In the genomic region with DNA sequence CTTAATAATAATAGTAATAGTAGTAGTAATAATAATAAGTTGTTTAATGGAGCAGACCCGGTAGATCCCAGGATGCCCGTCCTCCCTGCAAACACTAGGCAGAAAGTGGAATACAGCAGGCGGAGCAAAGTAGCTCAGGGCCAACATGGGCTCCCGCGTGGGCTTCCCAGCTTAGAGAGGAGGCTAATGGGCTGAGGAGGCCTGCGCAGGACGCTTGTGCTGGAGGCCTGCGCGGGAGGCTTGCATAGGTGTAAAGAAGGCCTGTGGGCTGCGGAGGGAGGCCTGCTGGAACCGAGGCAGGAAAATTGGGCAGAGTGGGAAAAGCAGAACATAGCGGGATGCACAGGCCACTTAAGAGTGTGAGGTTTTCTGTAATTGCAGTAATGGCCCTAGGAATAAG, we compare ENCODE assay signal across 27 mouse cellular contexts.
DNase-seq lines count a peak whose midpoint lies in the region; ATAC-seq and TF ChIP-seq lines count a peak whose summit lies in the region.
"Had no signal": no experiment of that assay in that cellular context is flagged by ENCODE, and none has a peak within 500 bp of the region (broad histone marks: within the 10 kb centered on the region; RNA-seq: fewer than 3 reads in every experiment).

No protein-coding gene starts in this region.

- intact Hi-C loops in heart, postnatal 25 days (cut with DNase I): no loop called here

- no peaks in the 10 kb centered on the region for H3K36me3 ChIP-seq in embryonic facial prominence, embryonic 10.5 days (replicated peaks)
- H3K36me3 ChIP-seq in limb, embryonic 11.5 days (ENCODE audit: control insufficient read depth, insufficient read depth, low read length): no peaks in the 10 kb centered on the region
- H3K36me3 ChIP-seq in limb, embryonic 15.5 days: no peaks in the 10 kb centered on the region
- no peaks in the 10 kb centered on the region for H3K36me3 ChIP-seq in kidney, adult 2 months (ENCODE audit: control insufficient read depth, insufficient read depth, low read length)
- H3K36me3 ChIP-seq: embryonic facial prominence, embryonic 15.5 days; forebrain, embryonic 10.5 days; heart, embryonic 15.5 days had no signal

- H3K27ac ChIP-seq in embryonic facial prominence, embryonic 10.5 days (replicated peaks): peak overlapping the region; percentile 61
- H3K27ac ChIP-seq in limb, embryonic 11.5 days (replicated peaks; ENCODE audit: low read depth, low read length): 0 out of 2 replicates have a peak overlapping the region, but pooled peaks have one; percentile 15
- H3K27ac ChIP-seq in limb, embryonic 15.5 days: peak overlapping the region; percentile 79
- no peak overlapping the region for H3K27ac ChIP-seq in kidney, adult 2 months (ENCODE audit: insufficient read depth, low read depth, low read length)
- H3K27ac ChIP-seq: embryonic facial prominence, embryonic 15.5 days; gastrocnemius, adult 2 months; heart, adult 2 months; heart, embryonic 15.5 days had no signal

- DNase-seq in urinary bladder, postnatal 4 days (ENCODE audit: low spot score in 2 of 2): peak; percentile 15 to 56
- DNase-seq in urinary bladder, adult 2 months (ENCODE audit: low spot score): no peak
- peak; percentile 14 for DNase-seq in embryonic facial prominence, embryonic 10.5 days (ENCODE audit: low spot score)
- DNase-seq in limb, embryonic 11.5 days (ENCODE audit: low spot score): no peak
- no peak for DNase-seq in spleen, adult 18-20 months
- no peak for DNase-seq in heart, postnatal 25 days (ENCODE audit: low spot score)
- no peak for DNase-seq in kidney, adult 2 months
- DNase-seq: adrenal gland, adult 2 months; adrenal gland, postnatal 25 days; B cell, adult 2 months; cerebellum, adult 2 months; cerebellum, postnatal 10 days; gastrocnemius, adult 2 months; gastrocnemius, postnatal 25 days; heart, adult 2 months; heart, postnatal 14 days had no signal

- H3K27me3 ChIP-seq in embryonic facial prominence, embryonic 10.5 days (replicated peaks; ENCODE audit: low read depth, poor library complexity, severe bottlenecking): 0 out of 2 replicates have a peak, but pooled peaks cover 5% of the 10 kb centered on the region
- no peaks in the 10 kb centered on the region for H3K27me3 ChIP-seq in limb, embryonic 11.5 days (ENCODE audit: control insufficient read depth, insufficient read depth, low read length)
- H3K27me3 ChIP-seq in limb, embryonic 15.5 days: no peaks in the 10 kb centered on the region
- H3K27me3 ChIP-seq in kidney, adult 2 months (replicated peaks; ENCODE audit: control insufficient read depth, insufficient read depth, low read length): no peaks in the 10 kb centered on the region
- H3K27me3 ChIP-seq: heart, embryonic 15.5 days; Patski had no signal

- H3K9me3 ChIP-seq in embryonic facial prominence, embryonic 10.5 days: 0 out of 2 replicates have a peak, but pooled peaks cover 2% of the 10 kb centered on the region
- H3K9me3 ChIP-seq in limb, embryonic 11.5 days (ENCODE audit: control insufficient read depth, low read length): no peaks in the 10 kb centered on the region
- H3K9me3 ChIP-seq in limb, embryonic 15.5 days: no peaks in the 10 kb centered on the region
- H3K9me3 ChIP-seq: embryonic facial prominence, embryonic 15.5 days; heart, embryonic 15.5 days had no signal

- TF ChIP-seq CTCF in kidney, adult 2 months (conservative IDR thresholded peaks at IDR 0.05; ENCODE audit: insufficient read depth, insufficient read length, low read depth, low read length): no peak

- no peak for ATAC-seq in limb, embryonic 11.5 days (ENCODE audit: insufficient number of reproducible peaks, low FRiP score, low TSS enrichment, low read depth)
- ATAC-seq in limb, embryonic 15.5 days (ENCODE audit: insufficient number of reproducible peaks, low FRiP score, low TSS enrichment, low read depth): no peak
- ATAC-seq: CD4-positive, CD25-positive, alpha-beta regulatory T cell, adult 4 months; forebrain, embryonic 14.5 days; hindbrain, embryonic 16.5 days; inflammation-experienced regulatory T-cells, adult 6 months; Patski had no signal

- H3K9ac ChIP-seq in limb, embryonic 11.5 days (ENCODE audit: low read length): no peak overlapping the region
- H3K9ac ChIP-seq in limb, embryonic 15.5 days: no peak overlapping the region
- H3K9ac ChIP-seq: embryonic facial prominence, embryonic 15.5 days; heart, embryonic 15.5 days had no signal

- 87% methylated on average over 12 of the region's 12 CpGs for WGBS in embryonic facial prominence, embryonic 10.5 days
- WGBS in limb, embryonic 11.5 days: 87% methylated on average over 12 of the region's 12 CpGs
- 80% methylated on average over 12 of the region's 12 CpGs for WGBS in limb, embryonic 15.5 days
- 91% methylated on average over 12 of the region's 12 CpGs for WGBS in kidney, adult 2 months

- peaks cover 33% of the 10 kb centered on the region for H3K4me1 ChIP-seq in embryonic facial prominence, embryonic 10.5 days
- H3K4me1 ChIP-seq in limb, embryonic 11.5 days (ENCODE audit: control insufficient read depth, insufficient read depth, low read length): peaks cover 5% of the 10 kb centered on the region; the same call in 1 of the 2 replicates
- peaks cover 24% of the 10 kb centered on the region; the same call in 1 of the 2 replicates for H3K4me1 ChIP-seq in limb, embryonic 15.5 days
- H3K4me1 ChIP-seq in kidney, adult 2 months (ENCODE audit: control insufficient read depth, insufficient read depth, low read length): no peaks in the 10 kb centered on the region

- no peak overlapping the region for H3K4me2 ChIP-seq in limb, embryonic 11.5 days (ENCODE audit: low read depth, severe bottlenecking)
- no peak overlapping the region for H3K4me2 ChIP-seq in limb, embryonic 15.5 days
- H3K4me2 ChIP-seq: embryonic facial prominence, embryonic 15.5 days; heart, embryonic 11.5 days; heart, embryonic 15.5 days had no signal

- TF ChIP-seq POLR2A in kidney, adult 2 months (IDR thresholded peaks at IDR 0.05; ENCODE audit: low read depth, low read length): no peak

- no peak overlapping the region for H3K4me3 ChIP-seq in embryonic facial prominence, embryonic 10.5 days
- H3K4me3 ChIP-seq in limb, embryonic 11.5 days (ENCODE audit: low read depth, low read length): no peak overlapping the region
- H3K4me3 ChIP-seq in limb, embryonic 15.5 days: no peak overlapping the region
- no peak overlapping the region for H3K4me3 ChIP-seq in kidney, adult 2 months (ENCODE audit: insufficient read depth, low read depth, low read length)
- H3K4me3 ChIP-seq: embryonic facial prominence, embryonic 15.5 days; erythroblast, embryonic 14.5 days; forebrain, embryonic 10.5 days; gastrocnemius, adult 2 months; heart, adult 2 months; heart, embryonic 15.5 days had no signal

Comparison
In these comparisons a context has a peak if more than half of its experiments do, and no peak if none do; other contexts are left out.
1. DNase-seq: peak in urinary bladder, postnatal 4 days (2 of 2) and embryonic facial prominence, embryonic 10.5 days (single experiment); none in urinary bladder, adult 2 months (single experiment), limb, embryonic 11.5 days (single experiment), spleen, adult 18-20 months (0 of 2), heart, postnatal 25 days (single experiment) and kidney, adult 2 months (single experiment).